Mouse (Mus musculus): ENCODE data around the gene Cyp2c29.
"Not testable (repeated sequence)": the region's sequence is repeated elsewhere in the genome, so short reads cannot be mapped to it uniquely, and the experiment has no call there.

Cyp2c29 gene

GRCm38 (mm10) chr19:39269105-39269504 lies at the start of gene Cyp2c29:
Gene Cyp2c29, plus strand, starts transcription at chr19:39269405.
- not testable (repeated sequence) for DNase-seq

- not testable (repeated sequence) for DNase-seq
Observed at GRCm38 (mm10) chr19:39267036-39267435, 2.2 kb upstream of the Cyp2c29 start.

GRCm38 (mm10) chr19:39282801-39283200 lies 13.6 kb downstream of the Cyp2c29 start:
- no peak for DNase-seq

- no peak for DNase-seq
Observed at GRCm38 (mm10) chr19:39285637-39286036, 16.4 kb downstream of the Cyp2c29 start.

GRCm38 (mm10) chr19:39286825-39287224 lies 17.6 kb downstream of the Cyp2c29 start:
- no peak for DNase-seq

GRCm38 (mm10) chr19:39288978-39289377 lies 19.8 kb downstream of the Cyp2c29 start:
- no peak for DNase-seq
